Mouse (Mus musculus): ENCODE data around the gene Nisch.

Nisch gene

DNA sequence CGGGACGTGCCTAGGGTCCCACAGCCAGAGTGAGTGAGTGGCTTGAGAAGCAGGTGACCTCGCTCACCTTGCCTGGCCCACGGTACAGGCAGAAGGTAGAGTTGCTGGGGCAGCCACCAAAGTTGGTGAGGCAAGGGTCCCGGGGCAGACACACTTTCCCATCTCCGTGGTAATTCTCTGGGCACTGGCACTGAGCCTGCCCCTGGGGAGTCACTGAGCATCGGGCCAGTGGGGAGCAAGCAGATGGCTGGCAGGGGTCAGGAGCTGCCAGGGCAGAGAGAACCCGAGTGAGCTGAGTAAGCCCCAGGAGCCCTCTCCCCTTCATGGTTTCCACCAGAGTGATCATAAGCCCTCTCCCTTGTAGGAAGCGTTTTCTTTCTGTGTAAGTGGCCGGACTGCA is 55.1 kb downstream of the Nisch start:
- no peak for DNase-seq (ENCODE audit: low spot score in 2 of 2)

DNA sequence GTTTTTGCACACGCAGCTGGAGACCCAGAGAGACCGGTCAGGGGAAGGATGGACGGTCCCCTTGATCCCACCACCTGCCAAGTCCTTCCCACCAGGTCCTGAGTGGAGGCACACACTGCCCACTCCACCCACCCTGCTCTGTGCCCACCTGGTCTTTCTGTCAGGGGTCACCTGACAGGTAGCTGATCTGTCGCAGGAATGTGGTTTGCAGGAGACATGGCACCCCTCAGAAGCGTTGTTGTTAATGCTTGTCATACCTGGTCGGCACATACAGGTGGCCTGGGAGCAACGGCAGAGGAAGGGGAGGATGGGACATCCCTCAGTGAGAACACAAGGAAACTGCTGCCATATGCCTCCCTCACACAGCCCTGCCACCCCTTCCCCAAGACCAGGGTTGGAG is 55.6 kb downstream of the Nisch start:
- no peak for DNase-seq (ENCODE audit: low spot score in 2 of 2)

DNA sequence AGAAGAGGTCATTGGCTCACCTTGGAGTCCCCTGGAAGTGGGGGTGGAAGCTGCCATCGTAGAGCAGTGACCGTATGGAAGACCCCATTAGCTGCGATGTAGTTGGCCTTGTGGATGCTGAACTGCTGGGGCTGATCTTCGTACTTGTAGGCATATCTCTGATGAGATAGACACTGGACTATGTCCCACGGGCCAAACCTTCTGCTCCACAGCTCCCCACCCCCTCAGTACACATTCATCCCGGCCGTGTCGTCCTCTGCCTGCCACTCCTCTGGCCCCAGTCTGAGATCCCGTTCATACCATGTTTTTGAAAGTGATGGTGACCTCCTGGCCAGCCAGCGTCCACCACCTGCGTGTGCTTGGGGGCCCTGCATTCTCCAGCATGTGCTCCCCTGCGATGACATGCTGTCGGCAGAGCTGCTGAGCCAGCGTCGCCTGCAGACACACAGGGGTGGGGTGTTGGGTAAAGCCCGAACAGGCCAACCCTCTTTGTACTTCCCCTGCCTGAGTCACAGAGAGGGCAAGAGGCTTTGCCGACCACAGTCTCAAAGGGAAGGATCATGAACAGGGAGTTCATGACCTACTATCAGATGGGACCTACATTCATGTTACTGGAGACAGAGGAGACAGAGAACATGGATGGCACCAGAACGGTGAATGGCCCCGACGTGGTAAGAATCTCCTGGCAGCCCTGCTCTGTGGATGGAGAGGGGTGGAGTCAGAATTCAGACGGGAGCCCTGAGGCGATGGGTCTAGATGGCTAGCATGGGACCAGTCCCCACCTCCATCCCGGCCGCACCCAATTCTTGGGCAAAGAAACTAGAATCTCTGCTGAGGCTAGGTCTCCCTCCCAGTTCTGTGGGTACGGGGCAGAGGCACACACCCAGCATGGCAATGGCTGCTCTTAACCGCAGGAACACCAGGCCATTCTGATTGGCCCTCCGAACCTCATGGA is 56.3 kb downstream of the Nisch start:
- DNase-seq (ENCODE audit: low spot score in 2 of 2) = no peak

DNA sequence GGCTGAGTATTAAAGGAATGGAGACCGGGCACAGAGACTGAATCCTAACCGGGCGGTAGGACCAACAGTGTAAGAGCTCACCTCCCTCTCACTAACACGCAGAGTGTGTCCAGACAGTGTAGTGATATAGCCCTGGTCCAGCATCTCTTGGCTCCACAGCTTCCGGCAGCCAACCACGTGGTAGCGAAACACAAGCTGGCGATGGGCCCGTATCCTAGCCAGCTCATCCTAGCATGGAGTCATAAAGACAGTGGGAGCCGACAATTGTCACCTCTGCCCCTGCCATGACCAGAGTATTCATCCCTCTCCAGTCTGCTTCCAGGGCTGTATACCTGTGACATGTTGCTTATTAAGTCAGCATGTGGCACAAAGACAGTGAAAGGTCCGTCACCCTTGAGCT is 71.1 kb downstream of the Nisch start:
- no peak for DNase-seq (ENCODE audit: low spot score in 2 of 2)

DNA sequence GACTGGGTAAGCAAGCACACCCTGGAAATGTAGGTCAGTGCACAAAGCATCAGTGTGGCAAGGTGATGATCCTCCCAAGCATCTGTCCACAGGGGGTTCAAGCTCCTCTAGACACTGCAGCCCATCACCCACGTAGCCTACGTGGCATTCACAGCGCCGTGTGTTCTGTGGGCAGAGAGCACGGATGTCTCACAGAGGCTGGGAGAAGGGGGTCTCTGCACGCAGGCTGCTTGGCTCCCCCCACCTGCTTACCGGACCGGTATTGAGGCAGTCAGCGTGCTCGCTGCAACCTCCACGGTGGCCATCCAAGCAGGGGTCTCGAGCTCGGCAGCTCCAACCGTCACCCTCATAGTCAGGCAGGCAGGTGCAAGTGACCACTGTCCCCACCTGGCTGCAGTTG is 75.7 kb downstream of the Nisch start:
- DNase-seq (ENCODE audit: low spot score in 2 of 2) = no peak

DNA sequence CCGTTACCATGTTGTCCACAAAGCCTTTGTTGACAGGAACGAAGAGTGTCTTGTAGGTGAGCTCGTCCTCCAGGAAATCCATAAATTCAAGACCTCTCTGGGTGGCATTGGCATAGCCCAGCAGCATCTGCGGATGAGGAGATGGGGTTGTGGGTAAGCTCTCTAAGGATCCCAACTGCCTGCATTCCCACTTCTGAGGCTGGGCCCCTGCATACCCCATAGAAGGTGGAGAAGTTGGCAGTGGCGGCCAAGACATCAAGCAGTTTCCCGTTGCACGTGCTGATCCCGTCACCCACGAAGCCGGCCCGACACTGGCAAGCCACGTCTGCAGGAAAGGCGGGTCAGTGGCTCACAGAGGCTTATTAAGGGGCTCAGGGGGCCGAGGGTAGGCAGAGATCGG is 76.6 kb downstream of the Nisch start:
- no peak for DNase-seq (ENCODE audit: low spot score in 2 of 2)

DNA sequence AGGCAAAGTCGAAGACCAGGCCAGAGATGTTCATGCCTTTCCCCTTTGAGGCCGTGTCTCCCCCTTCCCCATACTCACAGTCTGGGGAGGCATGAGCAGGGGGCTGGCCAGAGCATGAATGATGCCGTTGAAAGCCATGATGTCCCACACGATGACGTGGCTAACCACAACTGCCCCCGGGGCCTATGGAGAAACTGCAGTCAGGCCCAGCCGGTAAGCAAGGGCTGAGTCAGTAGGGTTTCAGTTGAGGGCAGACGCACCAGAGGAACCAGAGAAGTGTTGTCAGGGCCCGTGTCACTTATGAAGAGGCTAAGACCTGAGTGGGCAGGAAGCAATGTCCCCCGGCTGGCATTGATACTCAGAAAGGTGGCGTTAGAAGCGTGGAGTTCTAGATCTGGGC is 77.1 kb downstream of the Nisch start:
- DNase-seq (ENCODE audit: low spot score in 2 of 2) = no peak

DNA sequence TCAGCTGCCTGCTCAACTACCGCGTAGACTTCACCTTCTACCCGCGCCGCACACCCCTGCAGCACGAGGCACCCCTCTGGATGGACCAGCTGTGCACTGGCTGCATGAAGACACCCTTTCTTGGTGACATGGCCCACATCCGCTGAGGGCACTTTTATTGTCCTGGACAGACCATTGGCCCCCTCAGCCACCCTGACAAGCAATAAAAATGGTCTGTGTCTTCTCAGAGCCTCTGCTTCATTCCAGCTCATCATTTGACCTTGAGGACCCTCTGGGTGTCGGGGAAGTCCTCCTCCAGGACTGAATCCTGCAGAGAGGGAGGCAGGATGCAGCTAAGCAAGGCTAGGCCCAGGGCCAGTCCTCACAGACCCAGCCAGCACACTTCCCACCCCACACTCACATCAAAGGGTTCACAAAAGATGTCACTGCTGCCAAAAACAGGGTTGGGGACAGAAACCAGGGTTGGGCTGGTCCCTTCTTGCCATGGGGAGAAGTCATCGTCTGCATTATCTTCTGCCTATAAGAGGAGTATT is 77.8 kb downstream of the Nisch start:
- DNase-seq (ENCODE audit: low spot score in 2 of 2) = no peak

DNA sequence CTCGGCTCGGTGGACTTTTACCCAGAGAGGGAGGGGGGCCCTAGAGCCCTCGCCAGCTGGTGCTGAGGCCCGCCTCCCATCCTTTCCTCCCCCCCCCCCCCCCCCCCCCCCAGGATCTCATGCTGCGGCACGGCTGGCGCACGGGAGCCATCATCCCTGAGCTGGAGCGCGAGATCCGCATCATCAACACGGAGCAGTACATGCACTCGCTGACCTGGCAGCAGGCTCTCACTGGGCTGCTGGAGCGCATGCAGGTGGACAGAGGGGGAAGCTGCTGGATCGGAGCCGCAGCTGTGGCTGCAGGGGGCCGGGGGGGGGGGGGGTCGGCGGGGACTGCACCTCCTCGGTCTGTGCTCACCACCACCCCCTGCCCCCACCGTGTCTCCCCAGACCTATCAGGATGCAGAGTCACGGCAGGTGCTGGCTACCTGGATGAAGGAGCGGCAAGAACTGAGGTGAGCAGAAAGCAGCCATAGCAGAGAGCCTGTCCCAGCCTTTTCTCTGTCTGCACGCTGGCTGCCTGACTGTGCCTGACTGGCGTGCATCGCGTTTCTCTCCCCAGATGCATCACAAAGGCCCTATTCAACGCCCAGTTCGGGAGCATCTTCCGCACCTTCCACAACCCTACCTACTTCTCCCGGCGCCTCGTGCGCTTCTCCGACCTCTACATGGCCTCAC is 78.4 kb downstream of the Nisch start:
- DNase-seq (ENCODE audit: low spot score in 2 of 2) = no peak

DNA sequence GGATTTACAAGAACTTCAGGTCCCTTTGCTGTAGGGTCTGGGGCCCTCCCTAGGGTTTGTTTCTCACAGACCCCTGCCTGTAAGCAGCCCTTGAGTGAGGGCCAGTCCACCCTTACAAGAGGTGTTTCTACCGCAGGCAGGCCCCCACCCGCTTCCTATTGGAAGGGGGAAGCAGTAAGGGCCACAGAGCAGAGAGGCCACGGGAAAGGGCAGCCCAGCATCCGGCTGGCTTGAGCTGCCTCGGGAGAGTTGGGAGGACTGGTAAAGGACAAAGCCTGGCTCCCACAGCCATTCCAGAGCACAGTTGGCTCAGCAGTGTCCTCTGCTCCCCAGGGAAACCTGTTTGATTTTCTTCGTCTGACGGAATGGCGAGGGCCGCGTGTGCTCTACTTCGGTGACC is 79.0 kb downstream of the Nisch start:
- no peak for DNase-seq (ENCODE audit: low spot score in 2 of 2)

DNA sequence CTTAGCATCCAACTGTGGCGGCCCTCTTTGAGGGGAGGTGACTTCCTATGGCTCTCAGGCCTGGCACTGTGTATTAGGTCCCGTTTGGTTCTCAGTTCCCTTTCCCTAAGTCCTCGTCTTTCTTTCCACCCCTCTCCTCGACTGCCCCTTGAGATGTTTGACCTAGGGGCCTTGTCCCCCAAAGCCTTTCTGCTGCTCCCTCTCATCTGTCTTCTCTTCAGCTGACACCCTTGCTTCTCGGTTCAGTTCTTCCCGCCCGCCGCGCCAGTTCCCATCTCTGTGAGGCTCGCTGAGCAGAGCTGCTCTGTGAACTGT is 79.5 kb downstream of the Nisch start:
- no peak for DNase-seq (ENCODE audit: low spot score in 2 of 2)

DNA sequence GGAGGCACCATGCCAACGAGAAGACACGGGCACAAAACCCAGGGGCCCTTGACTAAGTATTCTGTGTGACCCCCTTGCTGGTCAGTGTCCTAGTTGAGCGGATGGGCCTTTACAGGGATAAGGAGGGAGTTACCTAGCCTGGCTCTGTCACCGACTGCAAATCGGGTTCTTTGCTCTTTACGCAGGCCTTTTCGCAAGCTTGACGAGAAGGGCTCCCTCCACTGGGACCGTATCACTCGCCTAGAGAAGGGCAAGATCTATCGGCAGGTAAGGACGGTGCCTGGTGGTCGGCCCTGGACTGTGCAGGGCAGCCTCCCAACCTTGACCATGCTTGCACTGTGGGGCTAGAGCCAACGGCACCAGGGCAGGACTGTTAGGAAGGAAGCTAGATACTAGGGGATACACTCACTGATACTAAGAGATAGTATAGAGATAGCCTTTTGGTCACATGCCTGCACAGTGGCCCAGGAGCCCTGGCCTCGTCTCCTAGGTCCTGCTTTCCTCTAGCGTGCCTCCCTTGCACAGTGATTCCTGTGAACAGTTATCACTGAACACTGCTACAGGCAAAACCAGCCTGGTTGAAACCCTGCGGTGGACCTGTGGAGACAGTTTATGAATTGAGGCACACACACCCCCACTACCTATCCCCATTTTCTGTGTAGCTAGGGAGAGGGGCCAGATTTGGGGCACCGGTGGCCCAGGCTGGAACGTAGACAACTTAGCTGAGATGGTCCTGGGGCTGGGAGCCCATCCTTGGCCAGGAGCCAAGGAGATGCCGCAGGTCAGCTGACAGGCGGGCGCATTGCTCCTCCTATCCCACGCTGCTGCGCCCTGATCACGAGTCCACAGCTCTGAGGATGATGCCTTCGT is 80.1 kb downstream of the Nisch start:
- no peak for DNase-seq (ENCODE audit: low spot score in 2 of 2)

DNA sequence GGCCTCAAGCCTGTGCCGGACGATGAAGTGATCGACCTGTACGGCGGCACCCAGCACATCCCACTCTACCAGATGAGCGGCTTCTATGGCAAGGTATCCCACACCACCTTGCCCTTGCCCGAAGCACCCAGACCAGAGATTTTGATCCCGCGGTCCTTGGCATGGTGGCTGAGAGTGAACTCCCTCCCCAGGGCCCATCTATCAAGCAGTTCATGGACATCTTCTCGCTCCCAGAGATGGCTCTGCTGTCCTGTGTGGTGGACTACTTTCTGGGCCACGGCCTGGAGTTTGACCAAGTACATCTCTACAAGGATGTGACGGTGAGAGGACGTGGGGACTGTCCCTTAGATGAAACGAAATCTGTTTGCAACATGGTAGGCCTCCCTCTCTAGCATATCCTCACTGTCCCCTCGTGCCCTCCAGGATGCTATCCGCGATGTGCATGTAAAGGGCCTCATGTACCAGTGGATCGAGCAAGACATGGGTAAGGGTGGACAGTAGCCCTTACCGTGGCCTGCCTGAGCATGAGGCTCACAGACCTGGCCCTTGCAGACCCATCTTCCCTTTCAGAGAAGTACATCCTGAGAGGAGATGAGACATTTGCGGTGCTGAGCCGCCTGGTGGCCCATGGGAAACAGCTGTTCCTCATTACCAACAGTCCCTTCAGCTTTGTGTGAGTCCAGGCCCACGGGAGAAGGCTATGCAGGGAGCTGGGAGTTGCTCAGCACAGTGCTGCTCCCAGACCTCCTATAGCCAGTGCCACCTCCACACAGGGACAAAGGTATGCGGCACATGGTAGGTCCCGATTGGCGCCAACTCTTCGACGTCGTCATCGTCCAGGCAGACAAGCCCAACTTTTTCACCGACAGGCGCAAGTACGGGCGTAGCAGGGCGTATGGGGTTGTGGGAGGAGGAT is 81.0 kb downstream of the Nisch start:
- no peak for DNase-seq (ENCODE audit: low spot score in 2 of 2)

DNA sequence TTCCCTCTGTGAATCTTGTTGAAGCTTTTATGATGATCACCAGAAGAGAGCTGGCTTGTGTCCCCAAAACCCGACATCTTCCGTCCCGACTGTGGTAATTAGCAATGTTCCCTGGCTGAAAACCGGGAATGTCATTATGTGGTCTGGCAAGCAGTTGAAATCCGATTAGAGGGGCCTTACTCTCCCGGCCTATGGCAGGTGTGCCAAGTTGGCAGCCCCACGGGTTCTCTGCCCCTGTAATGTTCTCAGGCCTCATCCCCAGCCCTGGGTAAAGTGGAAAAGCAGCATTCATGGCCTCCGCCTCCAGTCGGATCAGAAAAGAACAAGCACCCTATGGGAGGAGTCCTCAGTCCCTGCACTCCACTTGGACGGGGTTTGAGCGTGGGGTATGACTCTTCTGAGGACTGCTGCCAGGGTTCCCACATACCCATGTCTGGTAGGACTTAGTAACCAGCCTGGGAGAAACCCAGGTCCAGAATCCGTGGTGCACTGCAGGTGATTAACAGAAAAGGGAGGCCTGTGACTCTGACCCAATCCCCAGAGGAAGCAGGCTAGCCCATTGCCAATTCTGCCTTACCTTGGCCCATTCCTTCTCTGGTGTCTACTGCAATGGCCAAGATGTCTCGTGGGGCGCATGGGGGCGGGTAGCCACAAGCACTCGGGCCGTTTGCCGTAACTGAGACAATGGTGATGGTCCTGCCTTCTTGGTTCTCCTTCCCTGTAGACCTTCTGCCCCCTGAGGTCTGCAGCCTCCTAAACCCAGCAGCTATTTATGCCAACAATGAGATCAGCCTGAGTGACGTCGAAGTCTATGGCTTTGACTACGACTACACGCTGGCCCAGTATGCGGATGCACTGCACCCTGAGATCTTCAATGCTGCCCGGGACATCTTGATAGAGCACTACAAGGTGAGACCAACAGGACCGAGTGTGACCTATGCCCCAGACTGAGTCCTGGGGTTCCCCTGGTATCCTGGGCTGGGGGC is 82.4 kb downstream of the Nisch start:
- no peak for DNase-seq (ENCODE audit: low spot score in 2 of 2)

DNA sequence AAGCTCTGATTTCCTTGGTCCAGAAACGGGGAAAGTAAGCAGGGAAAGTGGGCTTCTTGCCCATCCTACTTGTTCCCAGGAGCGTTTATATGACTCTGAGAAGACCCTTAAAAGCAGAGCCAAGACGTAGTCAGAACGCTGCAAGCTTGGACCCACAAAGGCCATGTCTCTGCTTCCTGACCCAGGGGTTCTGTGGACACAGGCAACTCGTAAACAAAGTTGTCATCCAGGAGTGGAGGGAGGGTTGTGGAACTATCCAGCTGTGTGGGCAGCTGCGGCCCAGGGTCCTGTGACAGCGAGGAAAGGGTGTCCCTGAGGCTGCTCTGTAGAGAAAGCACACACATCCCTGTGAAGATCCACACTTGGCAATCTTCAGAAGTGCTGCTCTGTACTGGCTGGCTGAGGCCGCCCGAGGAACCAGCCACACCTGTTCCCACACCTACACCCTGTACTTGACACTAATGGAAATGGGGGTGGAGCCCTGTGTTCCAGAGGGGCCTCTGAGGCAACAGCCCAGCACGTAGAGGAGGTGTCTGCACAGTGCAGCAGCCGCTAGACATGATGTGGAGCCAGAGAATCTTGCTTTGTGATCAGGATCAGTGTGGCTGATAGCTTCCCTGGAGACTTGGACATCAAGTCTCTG is 83.6 kb downstream of the Nisch start:
- no peak for DNase-seq (ENCODE audit: low spot score in 2 of 2)

DNA sequence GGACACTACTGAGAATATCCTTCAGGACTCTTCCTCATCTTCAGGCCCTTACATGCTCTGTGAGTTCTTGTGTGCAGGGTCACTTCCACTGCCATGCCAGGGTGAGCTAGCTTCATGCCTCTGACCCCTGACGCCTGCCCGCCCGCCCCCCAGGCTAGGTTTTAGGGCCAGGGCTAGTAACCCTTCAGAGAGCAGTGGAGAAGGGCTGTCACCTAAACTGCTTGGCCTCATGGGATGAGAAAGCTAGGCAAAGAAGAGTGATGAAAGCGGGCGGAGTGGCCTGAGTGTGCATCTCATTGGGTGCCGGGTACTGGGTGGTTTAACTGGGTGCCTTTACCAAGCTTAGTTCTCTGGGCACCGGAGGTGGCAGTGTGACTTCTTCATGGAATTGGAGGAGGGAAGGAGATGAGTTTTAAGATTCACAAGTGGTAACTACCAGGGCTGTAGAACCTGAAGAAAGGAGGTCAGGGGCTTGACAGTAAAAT is 84.2 kb downstream of the Nisch start:
- DNase-seq (ENCODE audit: low spot score in 2 of 2) = no peak

DNA sequence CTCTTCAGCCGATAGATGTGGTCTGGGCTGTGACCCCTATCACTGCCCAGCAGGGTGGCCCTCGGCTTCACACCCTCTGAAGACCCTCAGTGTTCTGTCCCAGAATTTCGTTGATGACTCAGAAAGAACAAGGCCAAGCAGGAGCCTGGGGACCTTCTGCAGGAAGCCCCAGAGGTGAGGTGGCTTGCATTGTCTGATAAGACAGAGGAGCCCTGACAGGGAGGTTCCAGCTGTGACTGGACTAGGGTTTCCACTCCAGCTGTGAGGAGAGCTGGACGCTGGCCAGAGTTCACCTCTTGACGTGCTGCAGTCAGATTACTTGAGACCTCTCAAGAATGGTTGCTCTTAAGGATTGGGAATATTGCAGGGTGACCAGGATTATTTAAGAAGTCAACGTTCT is 84.7 kb downstream of the Nisch start:
- DNase-seq (ENCODE audit: low spot score in 2 of 2) = no peak

DNA sequence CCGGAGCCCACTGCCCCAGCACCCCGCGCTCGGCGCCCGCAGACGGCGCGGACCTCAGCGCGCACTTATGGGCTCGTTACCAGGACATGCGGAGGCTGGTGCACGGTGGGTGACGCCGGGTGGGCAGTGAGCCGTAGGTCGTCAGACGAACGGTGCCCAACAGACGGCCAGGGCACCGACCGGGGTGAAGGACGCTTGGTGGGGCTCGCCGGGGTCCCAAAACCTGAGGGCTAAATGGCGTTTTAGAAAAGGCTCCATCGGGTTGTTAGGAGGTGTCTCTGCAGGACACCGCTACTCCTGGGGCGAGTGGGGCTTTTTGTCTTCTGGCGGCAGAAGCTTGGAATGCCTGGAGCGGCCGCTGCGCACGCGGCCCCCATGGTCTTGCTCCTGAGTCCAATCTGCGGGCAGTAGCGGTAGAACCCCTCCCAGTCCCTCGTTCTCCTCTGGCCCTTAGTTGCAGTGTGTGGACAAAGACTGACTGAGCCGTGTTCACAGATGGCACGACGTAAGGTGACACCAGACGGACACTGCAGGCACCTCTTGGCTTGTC is 85.4 kb downstream of the Nisch start:
- DNase-seq (ENCODE audit: low spot score in 2 of 2) = no peak

Data from left cerebral cortex, adult 9 months (tissue).